9 mouse cellular contexts compared by ENCODE assay signal in the genomic region with DNA sequence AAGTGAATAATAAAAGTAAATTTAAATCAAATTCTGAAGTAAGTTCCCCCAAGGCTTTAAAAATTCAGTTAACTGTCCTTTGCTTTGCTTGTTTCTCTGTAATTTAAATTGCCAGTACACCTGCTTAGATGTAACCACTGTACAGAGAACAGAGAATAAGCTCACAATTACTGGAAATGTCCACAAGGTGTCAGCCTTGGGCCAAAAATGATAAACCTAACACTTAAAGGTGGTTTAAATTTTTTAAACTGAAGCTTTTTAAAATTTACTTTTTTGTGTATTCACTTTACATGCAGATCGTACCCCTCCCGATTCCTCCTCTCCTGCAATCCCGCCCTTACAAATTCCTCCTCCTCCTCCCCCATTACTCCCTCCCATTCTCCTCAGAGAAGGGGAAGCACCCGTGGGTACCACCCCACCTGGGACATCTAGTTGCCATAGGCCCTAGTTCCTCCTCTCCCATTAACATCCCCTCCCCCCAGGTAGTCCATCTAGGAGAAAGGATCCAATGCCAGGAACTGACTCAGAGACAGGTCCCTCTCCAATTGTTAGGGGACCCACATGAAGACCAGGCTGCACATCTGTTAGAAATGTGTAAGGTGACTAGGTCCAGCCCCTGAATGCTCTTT.
DNase-seq lines count a peak whose midpoint lies in the region; ATAC-seq and TF ChIP-seq lines count a peak whose summit lies in the region.
"Had no signal": no experiment of that assay in that cellular context is flagged by ENCODE, and none has a peak within 500 bp of the region (broad histone marks: within the 10 kb centered on the region; RNA-seq: fewer than 3 reads in every experiment).

No protein-coding gene starts in this region.

- no peaks in the 10 kb centered on the region for H3K9me3 ChIP-seq in liver, embryonic 14.5 days (ENCODE audit: control insufficient read depth, low read length)
- no peaks in the 10 kb centered on the region for H3K9me3 ChIP-seq in liver, embryonic 12.5 days (replicated peaks)
- no peaks in the 10 kb centered on the region for H3K9me3 ChIP-seq in forebrain, embryonic 14.5 days (replicated peaks; ENCODE audit: control insufficient read depth, low read length)
- H3K9me3 ChIP-seq: lung, embryonic 15.5 days had no signal

- TF ChIP-seq POLR2A in brain, embryonic 14.5 days (IDR thresholded peaks at IDR 0.05; ENCODE audit: borderline replicate concordance, extremely low read depth, insufficient read depth, insufficient read length, poor library complexity, severe bottlenecking), result no peak

- ATAC-seq in liver, embryonic 14.5 days (ENCODE audit: insufficient read depth), result no peak
- ATAC-seq in liver, embryonic 12.5 days, result no peak
- peak; percentile 86 for ATAC-seq in forebrain, embryonic 14.5 days
- ATAC-seq in erythroblast, adult 5-6 weeks (replicated peaks; ENCODE audit: low FRiP score, poor library complexity, severe bottlenecking), result no peak

- no peak overlapping the region for H3K9ac ChIP-seq in liver, embryonic 14.5 days (replicated peaks)
- no peak overlapping the region for H3K9ac ChIP-seq in liver, embryonic 12.5 days
- no peak overlapping the region for H3K9ac ChIP-seq in forebrain, embryonic 14.5 days (ENCODE audit: low read length)
- H3K9ac ChIP-seq: lung, embryonic 15.5 days had no signal

- peak; percentile 22; the same call in 1 of the 2 replicates for TF ChIP-seq CTCF in liver, embryonic 14.5 days (IDR thresholded peaks at IDR 0.05; ENCODE audit: low read depth)
- 0 out of 2 replicates have a peak, but pooled peaks have one; percentile 15 for TF ChIP-seq CTCF in brain, embryonic 14.5 days (IDR thresholded peaks at IDR 0.05; ENCODE audit: borderline replicate concordance, extremely low read depth, insufficient read depth, insufficient read length)

- no peak for TF ChIP-seq EP300 in liver, embryonic 14.5 days (IDR thresholded peaks at IDR 0.05; ENCODE audit: low read depth)

- no peaks in the 10 kb centered on the region for H3K27me3 ChIP-seq in liver, embryonic 14.5 days (ENCODE audit: control insufficient read depth, insufficient read depth, low read length)
- no peaks in the 10 kb centered on the region for H3K27me3 ChIP-seq in liver, embryonic 12.5 days (replicated peaks)
- no peaks in the 10 kb centered on the region for H3K27me3 ChIP-seq in forebrain, embryonic 14.5 days (replicated peaks; ENCODE audit: control insufficient read depth, insufficient read depth, low read length)
- H3K27me3 ChIP-seq: lung, embryonic 15.5 days had no signal

- no peaks in the 10 kb centered on the region for H3K4me1 ChIP-seq in liver, embryonic 14.5 days (replicated peaks; ENCODE audit: control insufficient read depth in 2 of 2, insufficient read depth in 2 of 2, low read length in 1 of 2)
- H3K4me1 ChIP-seq in liver, embryonic 12.5 days, result no peaks in the 10 kb centered on the region
- no peaks in the 10 kb centered on the region for H3K4me1 ChIP-seq in forebrain, embryonic 14.5 days (ENCODE audit: control insufficient read depth, insufficient read depth, low read length)
- H3K4me1 ChIP-seq: lung, embryonic 15.5 days had no signal

- H3K27ac ChIP-seq in liver, embryonic 14.5 days, result no peak overlapping the region
- no peak overlapping the region for H3K27ac ChIP-seq in liver, embryonic 12.5 days
- H3K27ac ChIP-seq in forebrain, embryonic 14.5 days (ENCODE audit: low read depth, low read length), result no peak overlapping the region
- H3K27ac ChIP-seq: lung, embryonic 15.5 days had no signal

- H3K4me2 ChIP-seq in liver, embryonic 14.5 days (ENCODE audit: low read depth), result no peak overlapping the region
- H3K4me2 ChIP-seq in liver, embryonic 12.5 days, result no peak overlapping the region
- no peak overlapping the region for H3K4me2 ChIP-seq in forebrain, embryonic 14.5 days (ENCODE audit: low read length)
- H3K4me2 ChIP-seq: lung, embryonic 15.5 days had no signal

- no peak overlapping the region for H3K4me3 ChIP-seq in liver, embryonic 14.5 days (ENCODE audit: insufficient read depth in 1 of 2, low read depth in 2 of 2, low read length in 2 of 2)
- no peak overlapping the region for H3K4me3 ChIP-seq in liver, embryonic 12.5 days
- H3K4me3 ChIP-seq in forebrain, embryonic 14.5 days (ENCODE audit: low read depth, low read length), result no peak overlapping the region
- H3K4me3 ChIP-seq: lung, embryonic 15.5 days had no signal

- H3K36me3 ChIP-seq in liver, embryonic 14.5 days (replicated peaks; ENCODE audit: control insufficient read depth, insufficient read depth, low read depth), result no peaks in the 10 kb centered on the region
- H3K36me3 ChIP-seq in liver, embryonic 12.5 days, result no peaks in the 10 kb centered on the region
- H3K36me3 ChIP-seq in forebrain, embryonic 14.5 days (ENCODE audit: control insufficient read depth, insufficient read depth, low read length), result no peaks in the 10 kb centered on the region
- H3K36me3 ChIP-seq: lung, embryonic 15.5 days had no signal

- peak in 1 of 3 experiments; percentile 0 for DNase-seq in liver, embryonic 14.5 days (ENCODE audit: low read depth in 3 of 3, low spot score in 3 of 3)
- DNase-seq in brain, embryonic 14.5 days (ENCODE audit: low read depth), result peak; percentile 84
- DNase-seq in forebrain, embryonic 14.5 days (ENCODE audit: low spot score), result peak; percentile 80
- peak; percentile 25 to 56 for DNase-seq in kidney, postnatal 36 days
- peak; percentile 62 for DNase-seq in lung, postnatal 36 days
- DNase-seq in telencephalon, adult 2 months (ENCODE audit: low read depth, low spot score), result peak; percentile 42

- WGBS in liver, embryonic 14.5 days (ENCODE audit: insufficient replicate concordance), result 19% methylated on average over 4 of the region's 4 CpGs
- 18% methylated on average over 4 of the region's 4 CpGs for WGBS in liver, embryonic 12.5 days (ENCODE audit: insufficient replicate concordance)
- WGBS in forebrain, embryonic 14.5 days, result 37% methylated on average over 4 of the region's 4 CpGs
